Mouse (Mus musculus): Measurements from ENCODE around the gene Bbof1. TPM values are rescaled to one million over a fixed set of nuclear protein-coding genes. Genes with fewer than 3 reads are reported as not detected.

Bbof1 gene
- total RNA-seq, 4 experiments from 2014 or later, result 5.8 to 8.9 (median 6.2) TPM

DNA sequence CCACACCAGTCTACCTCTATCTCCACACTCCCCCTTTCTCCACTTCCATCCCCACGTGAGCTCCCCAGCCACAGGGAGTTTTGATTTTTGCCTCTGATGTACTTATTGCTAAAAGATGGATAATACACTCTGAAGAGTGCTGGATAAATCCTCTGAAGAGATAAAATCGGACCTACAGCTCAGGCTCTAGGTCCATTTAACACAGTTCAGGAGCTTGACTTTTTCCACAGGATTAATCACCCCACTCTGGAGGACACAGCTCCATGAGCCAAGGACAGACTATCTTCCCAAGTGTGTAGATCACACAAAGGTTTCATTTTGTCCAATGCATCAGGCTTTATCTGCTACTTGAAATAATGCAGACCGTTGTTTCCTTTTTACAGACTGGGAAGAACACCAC, 8.8 kb upstream of the Bbof1 start:
- no peak for DNase-seq (ENCODE audit: low spot score in 2 of 2)

DNA sequence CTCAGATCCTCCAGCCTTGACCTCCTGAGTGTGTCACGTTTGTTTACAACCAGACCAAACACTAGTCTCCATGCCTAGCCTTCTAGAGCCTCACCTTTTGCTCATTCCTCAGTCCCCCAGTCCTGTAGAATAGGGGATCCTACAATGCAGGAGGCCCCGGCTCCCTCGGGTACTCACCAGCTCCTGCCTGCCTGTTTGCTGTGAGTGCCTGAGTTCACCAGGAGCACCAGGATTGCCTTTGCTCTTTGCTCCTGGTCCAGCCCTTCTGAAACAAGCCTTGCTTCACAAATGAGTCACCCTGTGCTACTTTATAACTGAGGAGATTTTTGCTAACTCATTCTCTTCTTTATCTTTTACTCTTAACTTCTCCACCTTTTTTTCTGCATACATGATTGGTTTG, 8.2 kb upstream of the Bbof1 start:
- no peak for DNase-seq (ENCODE audit: low spot score in 2 of 2)

DNA sequence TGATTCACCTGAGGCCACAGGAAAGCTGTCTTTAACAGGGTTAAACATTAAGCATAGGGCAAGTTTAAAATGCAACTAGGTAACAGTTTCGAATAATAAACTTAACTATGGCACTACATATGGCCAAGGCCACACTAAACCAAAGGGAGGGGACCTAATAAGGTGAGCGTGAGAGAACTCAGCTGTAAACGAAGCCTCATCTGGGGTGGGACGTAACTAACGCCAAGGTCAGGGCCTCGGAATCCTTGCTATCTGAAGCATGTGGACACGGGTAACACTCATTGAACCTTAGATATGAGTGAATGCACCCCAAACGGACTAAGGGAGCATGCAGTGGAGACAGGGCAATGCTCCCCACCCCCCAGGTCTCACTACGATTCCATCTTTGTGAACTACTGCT, 5.9 kb upstream of the Bbof1 start:
- DNase-seq (ENCODE audit: low spot score in 2 of 2), result no peak

- no peak for DNase-seq (ENCODE audit: low spot score in 2 of 2)
Observed at GRCm38 (mm10) chr12:84404541-84404940, 4.3 kb upstream of the Bbof1 start.

GRCm38 (mm10) chr12:84407259-84407658, 1.6 kb upstream of the Bbof1 start:
- no peak for DNase-seq (ENCODE audit: low spot score in 2 of 2)

- DNase-seq (ENCODE audit: low spot score in 2 of 2), result peak; percentile 9 to 36
Observed at GRCm38 (mm10) chr12:84407874-84408818, 725 bp upstream of the Bbof1 start.

DNA sequence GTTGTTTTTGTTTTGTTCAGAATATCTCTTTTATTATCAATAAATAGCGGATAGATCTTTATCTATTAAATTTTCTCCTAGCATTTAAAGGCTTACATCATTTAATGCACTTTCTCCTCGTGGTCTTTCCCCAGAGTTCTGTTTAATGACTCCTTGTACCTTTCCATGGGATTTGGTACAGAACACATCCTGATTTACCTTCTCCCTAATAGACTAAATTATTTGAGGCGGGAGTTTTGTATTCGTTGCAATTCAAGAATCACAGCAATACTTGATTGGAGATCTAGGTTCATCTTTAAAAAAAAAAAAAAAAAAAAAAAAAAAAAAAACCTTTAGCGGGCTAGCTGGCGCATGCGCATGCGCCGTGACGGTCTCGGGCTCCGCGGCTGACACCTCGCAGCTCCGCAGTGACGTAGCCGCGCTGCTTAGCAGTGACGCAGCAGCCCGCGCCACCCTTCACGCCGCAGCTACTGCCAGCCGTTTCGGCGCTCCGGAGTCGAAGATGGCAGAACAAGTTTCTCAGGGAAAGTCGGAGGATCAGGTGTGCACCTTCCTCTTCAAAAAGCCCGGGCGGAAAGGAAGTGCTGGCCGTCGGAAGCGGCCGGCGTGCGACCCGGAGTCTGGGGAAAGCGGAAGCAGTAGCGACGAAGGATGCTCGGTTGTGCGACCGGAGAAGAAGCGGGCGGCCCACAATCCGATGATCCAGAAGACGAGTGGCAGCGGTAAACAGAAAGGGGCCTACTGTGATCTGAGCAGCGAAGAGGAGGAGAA, 8.1 kb downstream of the Bbof1 start, which contains the start of gene Rnf113a2:
Rnf113a2 (plus strand) TSS at position 363 of the 771 bp plus-strand sequence.
- DNase-seq (ENCODE audit: low spot score in 2 of 2), result peak; percentile 73 to 80

DNA sequence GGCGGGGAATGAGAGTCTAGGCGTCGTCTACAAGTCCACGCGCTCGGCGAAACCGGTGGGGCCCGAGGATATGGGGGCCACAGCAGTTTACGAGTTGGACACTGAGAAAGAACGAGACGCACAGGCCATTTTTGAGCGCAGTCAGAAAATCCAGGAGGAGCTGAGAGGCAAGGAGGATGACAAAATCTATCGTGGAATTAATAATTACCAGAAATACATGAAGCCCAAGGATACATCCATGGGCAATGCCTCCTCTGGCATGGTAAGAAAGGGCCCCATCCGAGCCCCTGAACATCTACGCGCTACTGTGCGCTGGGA, 8.7 kb downstream of the Bbof1 start:
- no peak for DNase-seq (ENCODE audit: low spot score in 2 of 2)

- DNase-seq (ENCODE audit: low spot score in 2 of 2), result no peak
Observed at GRCm38 (mm10) chr12:84423990-84424389, 15.1 kb downstream of the Bbof1 start.

DNA sequence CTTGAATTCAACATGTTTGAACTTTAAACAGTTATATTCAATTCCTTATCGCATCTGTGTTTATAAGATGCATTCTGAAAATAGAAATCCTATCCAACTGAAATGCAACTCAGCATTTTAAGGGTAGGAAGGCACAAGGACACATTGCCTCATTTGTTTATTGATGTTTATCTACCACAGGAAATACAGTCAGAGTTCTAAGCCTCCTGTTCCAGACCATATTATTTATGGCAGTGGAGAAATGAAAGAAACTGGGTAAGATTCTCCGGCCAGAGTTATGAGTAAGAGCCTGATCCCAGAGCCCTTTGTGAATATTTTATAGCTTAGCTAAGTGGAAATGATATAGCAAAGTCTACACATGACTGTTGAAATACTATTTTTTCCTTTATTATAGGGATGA, 21.0 kb downstream of the Bbof1 start:
- no peak for DNase-seq (ENCODE audit: low spot score in 2 of 2)

- DNase-seq (ENCODE audit: low spot score in 2 of 2), result no peak
Observed at GRCm38 (mm10) chr12:84438697-84439096, 29.8 kb downstream of the Bbof1 start.

- DNase-seq (ENCODE audit: low spot score in 2 of 2), result no peak
Observed at GRCm38 (mm10) chr12:84442526-84442925, 33.7 kb downstream of the Bbof1 start.

DNA sequence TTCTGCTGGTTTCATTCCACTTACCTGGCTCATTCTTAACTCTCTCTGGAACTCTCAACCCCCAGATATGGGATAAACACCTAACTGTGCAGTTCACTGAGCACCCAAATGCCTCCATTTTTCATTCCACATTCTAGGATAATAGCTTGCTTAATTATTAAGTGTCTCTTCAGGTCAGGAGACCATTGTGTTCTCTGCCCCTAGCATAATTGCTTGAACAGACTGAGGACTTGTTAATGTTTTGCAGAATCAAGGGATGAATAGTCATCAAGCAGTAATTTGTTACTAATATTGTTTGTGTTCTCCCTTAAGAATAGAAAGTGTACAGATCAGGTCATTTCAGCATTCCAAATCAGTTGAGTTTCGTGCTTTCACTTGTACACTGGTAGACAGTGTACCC, 38.5 kb downstream of the Bbof1 start:
- no peak for DNase-seq (ENCODE audit: low spot score in 2 of 2)

- DNase-seq (ENCODE audit: low spot score in 2 of 2), result no peak
Observed at GRCm38 (mm10) chr12:84448181-84448580, 39.3 kb downstream of the Bbof1 start.

GRCm38 (mm10) chr12:84449887-84450286, 41.0 kb downstream of the Bbof1 start:
- DNase-seq (ENCODE audit: low spot score in 2 of 2), result no peak

DNA sequence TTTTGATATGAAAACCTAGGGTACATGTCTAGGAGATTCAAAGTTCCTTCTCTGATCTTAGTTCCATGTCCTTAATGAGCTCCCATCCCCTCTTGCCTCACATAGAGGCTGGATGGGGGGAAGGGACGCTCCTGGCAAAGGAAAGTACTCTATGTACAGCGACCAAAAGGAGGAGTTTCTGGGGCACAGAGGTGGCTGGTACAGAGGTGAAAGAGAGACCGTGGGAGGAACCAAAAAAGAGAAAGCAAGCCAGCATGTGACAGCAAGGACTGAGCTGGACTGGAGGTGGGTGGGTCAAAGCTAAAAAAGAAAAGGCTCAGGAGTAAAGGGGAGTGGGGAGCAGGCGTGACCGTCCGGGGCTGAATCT, 41.5 kb downstream of the Bbof1 start:
- DNase-seq (ENCODE audit: low spot score in 2 of 2), result no peak

DNA sequence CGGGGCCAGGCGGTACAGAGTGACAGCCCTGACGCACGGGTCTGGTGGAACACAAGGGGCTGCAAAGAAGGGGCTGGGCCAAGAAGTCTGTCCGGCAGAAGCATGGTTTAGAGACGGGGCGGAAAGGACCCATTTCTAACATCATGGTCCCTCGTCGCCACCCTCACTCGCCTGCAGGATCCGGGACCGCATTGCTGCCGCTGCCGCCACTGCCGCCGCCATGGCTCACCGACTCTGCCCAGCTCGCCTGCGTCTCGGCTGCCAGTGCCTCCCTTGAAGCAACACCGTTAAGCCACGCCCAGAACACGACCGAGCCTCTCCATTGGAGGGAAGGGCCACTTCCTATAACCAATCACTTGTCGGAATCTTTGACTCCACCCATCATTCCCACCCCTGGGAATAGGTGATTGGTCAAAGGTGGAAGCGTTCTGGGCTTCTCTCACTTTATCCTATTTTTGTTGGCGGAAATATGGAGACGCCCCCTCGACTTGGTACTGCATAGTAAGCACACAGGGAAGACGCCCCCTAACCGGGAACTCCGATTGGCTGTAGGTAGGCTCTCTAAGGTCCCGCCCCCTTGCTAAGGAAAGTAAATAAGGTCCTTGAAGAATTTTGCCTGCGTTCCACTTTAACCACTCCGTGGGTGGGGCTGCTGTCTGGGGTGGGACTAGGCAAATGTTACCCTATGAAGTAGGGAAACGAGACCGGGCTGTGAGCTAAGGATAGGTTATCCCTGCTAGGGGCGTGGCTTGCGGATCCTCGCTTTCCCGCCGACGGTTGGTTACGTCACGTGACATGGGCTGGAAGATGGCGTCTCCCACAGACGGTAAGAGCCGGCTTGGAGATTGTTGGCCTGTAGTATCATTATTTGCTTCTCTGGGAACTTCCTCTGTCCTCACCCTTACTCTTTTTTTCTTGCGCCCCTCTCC, 42.1 kb downstream of the Bbof1 start, which contains the start of the genes Aldh6a1 and Lin52:
Aldh6a1 (minus strand) TSS at position 287 of the 929 bp plus-strand sequence.
Lin52 (plus strand) TSS at position 705 of the 929 bp plus-strand sequence.
- peak; percentile 83 to 100 for DNase-seq (ENCODE audit: low spot score in 2 of 2)

GRCm38 (mm10) chr12:84451801-84452200, 42.9 kb downstream of the Bbof1 start:
- no peak for DNase-seq (ENCODE audit: low spot score in 2 of 2)

GRCm38 (mm10) chr12:84456911-84457310, 48.0 kb downstream of the Bbof1 start:
- DNase-seq (ENCODE audit: low spot score in 2 of 2), result no peak

- no peak for DNase-seq (ENCODE audit: low spot score in 2 of 2)
Observed at GRCm38 (mm10) chr12:84459845-84460244, 51.0 kb downstream of the Bbof1 start.

DNA sequence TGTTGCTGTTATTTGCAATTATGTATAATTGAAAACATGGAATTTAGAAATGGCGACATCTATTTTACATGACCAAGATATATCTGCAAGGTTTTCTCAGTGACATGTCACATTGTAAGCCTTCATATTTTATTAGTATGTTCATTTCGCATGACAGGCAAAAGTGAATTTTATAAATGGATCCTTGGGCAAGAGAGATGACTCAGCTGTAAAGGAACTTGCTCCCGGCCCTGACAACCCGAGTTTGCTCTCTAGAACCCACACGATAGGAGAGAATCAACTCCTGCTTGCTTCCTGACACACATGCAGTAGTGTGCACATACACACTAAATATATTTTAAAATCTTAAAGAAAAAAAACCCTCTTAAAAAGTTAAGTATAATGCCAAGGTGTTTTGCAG, 52.5 kb downstream of the Bbof1 start:
- DNase-seq (ENCODE audit: low spot score in 2 of 2), result no peak
